Mouse (Mus musculus): ENCODE data around the gene Gfer.

DNA sequence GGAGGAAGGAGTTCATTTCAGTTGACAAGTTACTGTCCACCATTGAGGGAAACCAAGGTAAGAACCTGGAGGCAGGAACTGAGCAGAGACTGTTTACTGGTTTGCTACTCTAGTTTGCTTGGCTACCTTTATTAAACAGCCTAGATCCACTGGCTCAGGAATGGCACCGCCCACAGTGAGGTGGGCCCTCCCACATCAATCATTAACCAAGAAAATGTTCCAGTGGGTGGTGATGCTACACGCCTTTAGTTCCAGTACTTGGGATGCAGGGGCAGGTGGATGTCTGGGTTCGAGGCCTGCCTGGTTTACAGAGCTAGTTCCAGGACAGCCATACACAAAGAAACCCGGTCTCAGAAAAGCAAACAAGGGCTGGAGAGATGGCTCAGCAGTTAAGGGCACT lies 42.3 kb upstream of the Gfer start:
- TF ChIP-seq POLR2AphosphoS5 (IDR thresholded peaks at IDR 0.05; ENCODE audit: insufficient replicate concordance, low read depth, low read length) (no peak), CTCF (IDR thresholded peaks at IDR 0.05; ENCODE audit: low read depth, low read length) (no peak)
